Mouse (Mus musculus): Measurements from ENCODE around the gene Cntf. TPM values are rescaled to one million over a fixed set of nuclear protein-coding genes. Genes with fewer than 3 reads are reported as not detected.

Gene Cntf
- polyA plus RNA-seq, 1 experiment from 2014 or later, result 0.39 TPM

- Histone ChIP-seq H3K9me3 (ENCODE audit: control insufficient read depth, low read length) (no peaks in the 10 kb centered on the region), H3K4me3 (replicated peaks; ENCODE audit: low read length) (no peak overlapping the region), H3K4me2 (replicated peaks) (no peak overlapping the region), H3K36me3 (replicated peaks; ENCODE audit: control insufficient read depth, insufficient read depth) (no peaks in the 10 kb centered on the region), H3K4me1 (replicated peaks; ENCODE audit: control insufficient read depth, insufficient read depth, low read length) (peaks cover 7% of the 10 kb centered on the region; the same call in 1 of the 2 replicates), H3K9ac (no peak overlapping the region), H3K27me3 (ENCODE audit: control insufficient read depth, insufficient read depth, low read length) (no peaks in the 10 kb centered on the region), H3K27ac (no peak overlapping the region)
- DNase-seq (ENCODE audit: low spot score) (no peak), ATAC-seq (ENCODE audit: low FRiP score) (no peak)
- WGBS, result 79% methylated on average over 4 of the region's 4 CpGs
Measured at GRCm38 (mm10) chr19:12798404-12798803, 33.0 kb upstream of the Cntf start.

GRCm38 (mm10) chr19:12797071-12797470, 31.6 kb upstream of the Cntf start:
- H3K9me3 ChIP-seq (ENCODE audit: control insufficient read depth, low read length), result no peaks in the 10 kb centered on the region
- H3K4me1 ChIP-seq (replicated peaks; ENCODE audit: control insufficient read depth, insufficient read depth, low read length), result peaks cover 13% of the 10 kb centered on the region; the same call in 1 of the 2 replicates
- no peaks in the 10 kb centered on the region for H3K36me3 ChIP-seq (replicated peaks; ENCODE audit: control insufficient read depth, insufficient read depth)
- ATAC-seq (ENCODE audit: low FRiP score) (no peak), DNase-seq (ENCODE audit: low spot score) (peak; percentile 65)
- H3K4me3 ChIP-seq (replicated peaks; ENCODE audit: low read length), result peak overlapping the region; percentile 90
- H3K27me3 ChIP-seq (ENCODE audit: control insufficient read depth, insufficient read depth, low read length), result no peaks in the 10 kb centered on the region
- H3K4me2 ChIP-seq (replicated peaks), result peak overlapping the region; percentile 71
- peak overlapping the region; percentile 56; the same call in 1 of the 2 replicates for H3K9ac ChIP-seq
- WGBS, result 1% methylated on average over 7 of the region's 7 CpGs
- peak overlapping the region; percentile 99 for H3K27ac ChIP-seq

GRCm38 (mm10) chr19:12796328-12796931, 31.0 kb upstream of the Cntf start:
- peak overlapping the region; percentile 71 for H3K4me2 ChIP-seq (replicated peaks)
- H3K4me3 ChIP-seq (replicated peaks; ENCODE audit: low read length), result peak overlapping the region; percentile 90
- H3K9me3 ChIP-seq (ENCODE audit: control insufficient read depth, low read length), result no peaks in the 10 kb centered on the region
- H3K27ac ChIP-seq, result peak overlapping the region; percentile 99
- ATAC-seq (ENCODE audit: low FRiP score) (no peak; the same call in none of the 2 replicates), DNase-seq (ENCODE audit: low spot score) (peak; percentile 57)
- no peaks in the 10 kb centered on the region for H3K36me3 ChIP-seq (replicated peaks; ENCODE audit: control insufficient read depth, insufficient read depth)
- H3K9ac ChIP-seq, result peak overlapping the region; percentile 56
- WGBS, result under 1% methylated on average over 29 of the region's 29 CpGs
- no peaks in the 10 kb centered on the region for H3K27me3 ChIP-seq (ENCODE audit: control insufficient read depth, insufficient read depth, low read length)
- H3K4me1 ChIP-seq (replicated peaks; ENCODE audit: control insufficient read depth, insufficient read depth, low read length), result peaks cover 13% of the 10 kb centered on the region; the same call in 1 of the 2 replicates

DNA sequence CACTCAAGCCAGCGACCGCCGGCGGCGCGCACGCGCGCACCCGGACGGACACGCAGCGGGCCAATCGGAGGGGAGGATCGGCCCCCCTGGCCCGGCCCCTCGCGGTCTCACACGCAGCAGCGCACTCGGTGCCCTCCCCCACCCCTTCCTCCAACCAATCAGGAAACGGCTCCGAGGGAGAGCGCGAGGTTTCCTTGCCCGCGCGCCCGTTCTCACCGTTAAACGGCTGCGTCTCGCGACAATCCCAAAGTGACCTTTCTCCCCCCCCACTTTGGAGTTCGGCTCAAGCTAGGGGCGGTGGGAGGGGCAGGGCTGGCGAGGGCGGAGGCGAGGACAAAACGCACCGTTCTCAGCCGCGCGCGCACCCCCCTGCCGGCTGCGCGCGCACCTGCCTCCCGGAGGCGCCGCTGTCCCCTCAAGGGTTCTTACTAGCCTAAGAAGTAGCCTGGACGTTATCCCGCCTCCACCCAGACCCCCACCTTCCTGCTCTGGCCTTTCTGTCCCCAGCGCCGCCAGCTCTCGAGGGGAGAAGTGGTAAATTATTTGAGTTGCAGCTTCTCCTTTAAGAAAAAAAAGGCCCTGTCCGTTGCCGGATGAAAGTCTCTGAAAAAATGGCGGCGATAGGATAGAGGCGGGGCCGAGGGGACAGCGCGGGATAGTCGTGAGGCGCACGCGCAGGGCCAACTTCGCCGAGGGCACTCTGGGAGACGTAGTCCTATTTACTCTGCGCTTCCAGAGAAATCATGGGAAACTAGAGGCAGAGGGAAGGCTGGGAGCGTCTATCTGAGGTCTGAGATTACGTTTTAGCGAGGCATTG, 30.3 kb upstream of the Cntf start, which contains the start of the genes Zfp91 and Lpxn:
Zfp91 (minus strand) TSS at position 616 of the 817 bp plus-strand sequence.
Lpxn (plus strand) TSS at position 683 of the 817 bp plus-strand sequence.
- Histone ChIP-seq H3K27me3 (ENCODE audit: control insufficient read depth, insufficient read depth, low read length) (no peaks in the 10 kb centered on the region), H3K9me3 (ENCODE audit: control insufficient read depth, low read length) (no peaks in the 10 kb centered on the region), H3K9ac (peak within 1 kb of the TSS; percentile 95), H3K27ac (peak within 1 kb of the TSS; percentile 99), H3K36me3 (replicated peaks; ENCODE audit: control insufficient read depth, insufficient read depth) (no peaks in the 10 kb centered on the region), H3K4me2 (replicated peaks) (peak within 1 kb of the TSS; percentile 71), H3K4me3 (replicated peaks; ENCODE audit: low read length) (peak within 1 kb of the TSS; percentile 90), H3K4me1 (replicated peaks; ENCODE audit: control insufficient read depth, insufficient read depth, low read length) (peaks cover 18% of the 10 kb centered on the region; the same call in 1 of the 2 replicates)
- ATAC-seq (ENCODE audit: low FRiP score) (peak; percentile 95), DNase-seq (ENCODE audit: low spot score) (peak; percentile 98)
- under 1% methylated on average over 65 of the region's 76 CpGs for WGBS

- H3K4me2 ChIP-seq (replicated peaks), result peak overlapping the region; percentile 69
- peak overlapping the region; percentile 95 for H3K9ac ChIP-seq
- no peaks in the 10 kb centered on the region for H3K27me3 ChIP-seq (ENCODE audit: control insufficient read depth, insufficient read depth, low read length)
- H3K4me1 ChIP-seq (replicated peaks; ENCODE audit: control insufficient read depth, insufficient read depth, low read length), result peaks cover 18% of the 10 kb centered on the region; the same call in 1 of the 2 replicates
- DNase-seq (ENCODE audit: low spot score), result no peak
- H3K9me3 ChIP-seq (ENCODE audit: control insufficient read depth, low read length), result no peaks in the 10 kb centered on the region
- WGBS, result under 1% methylated on average over 34 of the region's 63 CpGs
- H3K4me3 ChIP-seq (replicated peaks; ENCODE audit: low read length), result peak overlapping the region; percentile 90
- peak overlapping the region; percentile 99 for H3K27ac ChIP-seq
- ATAC-seq (ENCODE audit: low FRiP score), result peak; percentile 41
- no peaks in the 10 kb centered on the region for H3K36me3 ChIP-seq (replicated peaks; ENCODE audit: control insufficient read depth, insufficient read depth)
Measured at GRCm38 (mm10) chr19:12795110-12795509, 29.7 kb upstream of the Cntf start.

DNA sequence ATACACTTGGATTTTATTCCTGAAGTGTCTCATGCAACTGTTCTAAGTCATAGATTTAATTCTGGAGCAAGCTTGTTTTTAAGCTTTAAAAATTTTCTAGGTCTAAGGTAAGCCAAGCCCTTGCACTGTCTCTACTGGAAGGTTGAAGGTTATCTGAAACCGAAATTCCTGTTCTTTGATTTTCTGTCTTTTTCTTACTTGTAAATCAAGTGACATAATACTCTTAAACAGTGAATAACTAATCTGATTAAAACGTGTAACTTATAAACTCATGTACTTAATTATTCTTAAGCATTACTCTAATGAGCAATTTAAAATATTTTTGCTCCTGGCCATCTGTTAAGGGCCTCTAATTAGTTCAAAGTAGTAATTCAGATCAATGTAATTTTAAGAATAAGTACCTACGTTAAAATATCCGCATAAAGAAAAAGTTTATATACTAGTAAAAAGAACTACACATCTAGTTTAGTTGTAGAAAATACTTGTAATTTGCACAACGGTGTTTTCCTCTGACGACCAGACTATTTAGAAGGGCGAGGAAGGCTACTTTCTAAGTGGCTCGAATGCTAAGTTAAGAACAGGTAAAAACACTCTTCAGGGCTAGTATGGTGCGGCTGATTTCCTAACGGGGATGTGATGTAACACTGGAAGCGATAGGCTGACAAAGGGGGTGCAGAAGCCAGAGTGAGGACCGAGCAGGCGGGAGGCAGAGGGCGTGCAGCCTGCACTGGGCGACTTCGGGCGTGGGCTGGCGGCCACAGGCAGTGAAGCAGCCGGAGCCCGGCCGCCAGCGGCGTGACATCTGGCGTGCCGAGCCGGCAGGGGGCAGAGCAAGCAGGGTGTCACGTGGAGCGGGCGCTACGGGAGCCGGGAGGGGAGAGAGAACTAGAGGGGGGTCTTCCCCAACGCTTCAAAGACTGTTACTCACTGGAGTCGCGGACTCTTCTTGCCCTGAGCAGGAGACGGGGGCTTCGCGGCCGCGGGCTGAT, 28.9 kb upstream of the Cntf start:
- peaks cover 18% of the 10 kb centered on the region; the same call in 1 of the 2 replicates for H3K4me1 ChIP-seq (replicated peaks; ENCODE audit: control insufficient read depth, insufficient read depth, low read length)
- no peaks in the 10 kb centered on the region for H3K27me3 ChIP-seq (ENCODE audit: control insufficient read depth, insufficient read depth, low read length)
- peak; percentile 65 for ATAC-seq (ENCODE audit: low FRiP score)
- H3K9ac ChIP-seq, result peak overlapping the region; percentile 95
- peak; percentile 84 for DNase-seq (ENCODE audit: low spot score)
- H3K9me3 ChIP-seq (ENCODE audit: control insufficient read depth, low read length), result no peaks in the 10 kb centered on the region
- WGBS, result 2% methylated on average over 34 of the region's 39 CpGs
- peak overlapping the region; percentile 90 for H3K4me3 ChIP-seq (replicated peaks; ENCODE audit: low read length)
- H3K4me2 ChIP-seq (replicated peaks), result peak overlapping the region; percentile 69
- H3K27ac ChIP-seq, result peak overlapping the region; percentile 99
- H3K36me3 ChIP-seq (replicated peaks; ENCODE audit: control insufficient read depth, insufficient read depth), result no peaks in the 10 kb centered on the region

DNA sequence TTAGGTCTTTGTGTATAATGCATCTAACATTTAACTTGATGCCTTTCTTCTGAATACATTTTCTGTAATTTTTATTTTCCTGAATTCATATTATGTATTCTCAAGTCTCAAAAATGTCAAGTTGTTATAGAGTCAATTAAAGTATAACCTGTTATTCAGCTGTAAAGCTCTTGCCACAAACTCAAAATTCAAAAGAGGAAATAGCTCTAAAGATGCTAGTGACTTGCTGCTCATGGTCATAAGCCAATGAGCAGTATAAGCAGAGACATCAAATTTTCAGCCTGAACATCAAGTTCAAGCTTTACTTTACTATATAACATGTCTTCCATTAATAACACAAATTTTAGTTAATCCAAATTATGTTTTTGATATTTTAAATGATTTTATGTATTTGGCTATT, 26.9 kb upstream of the Cntf start:
- Histone ChIP-seq H3K4me3 (replicated peaks; ENCODE audit: low read length) (no peak overlapping the region), H3K27ac (no peak overlapping the region), H3K9ac (no peak overlapping the region), H3K27me3 (ENCODE audit: control insufficient read depth, insufficient read depth, low read length) (no peaks in the 10 kb centered on the region), H3K9me3 (ENCODE audit: control insufficient read depth, low read length) (no peaks in the 10 kb centered on the region), H3K4me2 (replicated peaks) (no peak overlapping the region), H3K36me3 (replicated peaks; ENCODE audit: control insufficient read depth, insufficient read depth) (0 out of 2 replicates have a peak, but pooled peaks cover 8% of the 10 kb centered on the region), H3K4me1 (replicated peaks; ENCODE audit: control insufficient read depth, insufficient read depth, low read length) (peaks cover 18% of the 10 kb centered on the region; the same call in 1 of the 2 replicates)
- ATAC-seq (ENCODE audit: low FRiP score), result no peak
- no peak for DNase-seq (ENCODE audit: low spot score)

DNA sequence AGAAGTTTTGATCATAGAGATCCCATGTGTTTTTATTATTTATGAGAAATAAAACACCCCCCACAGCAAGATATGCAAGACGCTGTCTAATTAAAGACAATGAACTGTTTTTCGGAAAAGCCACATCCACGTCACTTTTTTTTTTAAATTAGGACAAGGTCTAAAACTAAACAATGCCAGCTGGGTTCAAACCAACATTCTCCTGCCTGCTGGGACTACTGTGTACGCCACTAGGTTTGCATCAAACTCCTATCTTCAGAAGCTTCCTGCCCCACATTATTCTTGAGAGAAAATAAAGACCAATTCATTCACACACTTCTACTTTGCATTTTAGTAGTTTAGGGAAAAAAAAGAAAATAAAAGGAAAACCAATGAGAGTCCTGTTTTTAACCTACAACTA, 22.3 kb upstream of the Cntf start:
- Histone ChIP-seq H3K4me2 (replicated peaks) (no peak overlapping the region), H3K4me3 (replicated peaks; ENCODE audit: low read length) (no peak overlapping the region), H3K4me1 (replicated peaks; ENCODE audit: control insufficient read depth, insufficient read depth, low read length) (peaks cover 5% of the 10 kb centered on the region; the same call in 1 of the 2 replicates), H3K36me3 (replicated peaks; ENCODE audit: control insufficient read depth, insufficient read depth) (0 out of 2 replicates have a peak, but pooled peaks cover 8% of the 10 kb centered on the region), H3K9me3 (ENCODE audit: control insufficient read depth, low read length) (no peaks in the 10 kb centered on the region), H3K27ac (no peak overlapping the region), H3K9ac (no peak overlapping the region), H3K27me3 (ENCODE audit: control insufficient read depth, insufficient read depth, low read length) (no peaks in the 10 kb centered on the region)
- ATAC-seq (ENCODE audit: low FRiP score) (no peak), DNase-seq (ENCODE audit: low spot score) (no peak)
- 84% methylated on average over 4 of the region's 4 CpGs for WGBS

Measured in hindbrain, embryonic 14.5 days (tissue).